Mouse (Mus musculus): ENCODE measurements around the gene Gm6890. TPM values are rescaled to one million over a fixed set of nuclear protein-coding genes. Genes with fewer than 3 reads are reported as not detected.
A peak's percentile ranks its signal among the peaks of the same experiment; 100 is the strongest.
"Not testable (repeated sequence)": the region's sequence is repeated elsewhere in the genome, so short reads cannot be mapped to it uniquely, and the experiment has no call there.

Gene Gm6890
- not detected for total RNA-seq (2021)

GRCm38 (mm10) chrX:74740627-74741026, at the start of gene Gm6890:
Gene Gm6890, plus strand, starts transcription at chrX:74740927.
- intact Hi-C loops (cut with DNase I); DNase-seq: not testable (repeated sequence)

GRCm38 (mm10) chrX:74726195-74726594, 14.5 kb upstream of the Gm6890 start:
- intact Hi-C loops (cut with DNase I); DNase-seq: not testable (repeated sequence)

- intact Hi-C loops (cut with DNase I), result not testable (repeated sequence)
- peak; percentile 1 for DNase-seq
Observed at GRCm38 (mm10) chrX:74770715-74771114, 30.0 kb downstream of the Gm6890 start.

Other genes starting within 250 kb of the Gm6890 start
- not detected for gene Olfr1326-ps1, start 166.0 kb upstream of the Gm6890 start, total RNA-seq (2021)
- not detected for gene Olfr1325, start 148.2 kb upstream of the Gm6890 start, total RNA-seq (2021)
- gene Gm5640, start 95.3 kb upstream of the Gm6890 start, total RNA-seq (2021), result under 1 TPM in 1 of 2 experiments, not detected in 1; 0.40 TPM
- gene Gm5936, start 96.3 kb downstream of the Gm6890 start, total RNA-seq (2021), result under 1 TPM; 0.14 to 0.22 TPM